Mouse (Mus musculus) liver, embryonic 16.5 days (tissue): ENCODE results near the gene Ola1. TPM values are rescaled to one million over a fixed set of nuclear protein-coding genes. Genes with fewer than 3 reads are reported as not detected.

ENCODE experiments used
- ATAC-seq: fragments of 200-750 bp; cut with Nextera tagmentation; 2 replicates; pipeline ENCODE4 v1.8.0; 2017; ENCODE audit warnings: low read depth, mild to moderate bottlenecking, moderate number of reproducible peaks, moderate library complexity
- H3K27ac ChIP-seq: fragments of 300-500 bp; sonication (generic); 2 replicates; pipeline ENCODE4 v1.5.1; 2014; ENCODE audit warnings: mild to moderate bottlenecking, low read length
- H3K27me3 ChIP-seq: fragments of 300-500 bp; sonication (generic); 2 replicates; pipeline ENCODE4 v1.6.1; 2014; ENCODE audit warnings: low read depth, low read length, mixed read lengths; ENCODE audit not compliant: control insufficient read depth, insufficient read depth
- H3K36me3 ChIP-seq: fragments of 300-500 bp; sonication (generic); 2 replicates; pipeline ENCODE4 v1.6.1; 2014; ENCODE audit warnings: mild to moderate bottlenecking; ENCODE audit not compliant: control insufficient read depth, insufficient read depth
- H3K4me1 ChIP-seq: fragments of 300-500 bp; sonication (generic); 2 replicates; pipeline ENCODE4 v1.6.1; 2014; ENCODE audit warnings: low read depth, low read length, mixed read lengths; ENCODE audit not compliant: control insufficient read depth
- H3K4me2 ChIP-seq: fragments of 300-500 bp; sonication (generic); 2 replicates; pipeline ENCODE4 v1.6.1; 2014; ENCODE audit warnings: low read depth, low read length, mixed read lengths
- H3K4me3 ChIP-seq: fragments of 300-500 bp; sonication (generic); 2 replicates; pipeline ENCODE4 v1.5.1; 2014; ENCODE audit warnings: low read depth, mild to moderate bottlenecking, low read length
- H3K9ac ChIP-seq: fragments of 300-500 bp; sonication (generic); 2 replicates; pipeline ENCODE4 v1.6.1; 2014; ENCODE audit warnings: low read depth, low read length
- H3K9me3 ChIP-seq: fragments of 300-500 bp; sonication (generic); replicated peaks from 2 replicates; pipeline ENCODE4 v1.6.1; 2016; ENCODE audit warnings: low read length; ENCODE audit not compliant: control insufficient read depth
- WGBS: fragments of 180-500 bp; shearing (Covaris S2); extraction: QIAGEN DNeasy Blood & Tissue Kit; methylation state at CpG from one replicate; pipeline ENCODE4 v1.1.7; 2014; ENCODE audit not compliant: insufficient replicate concordance; 5-methylcytosine and 5-hydroxymethylcytosine counted together
- polyA plus RNA-seq: library from polyadenylated mRNA; unstranded; fragments of >200 nt; fragmentation: Nextera tagmentation; extraction: Ambion mirVana; gene quantifications from 2 replicates; pipeline ENCODE4 v1.2.1, GENCODE M21; 2015

Ola1 gene
- polyA plus RNA-seq, 1 experiment from 2014 or later, result 29.7 TPM

GRCm38 (mm10) chr2:73167126-73167525 lies 51.6 kb downstream of the Ola1 start:
- peak; percentile 37; the same call in 1 of the 2 replicates for ATAC-seq
- H3K9ac ChIP-seq, result no peak overlapping the region
- H3K36me3 ChIP-seq, result no peaks in the 10 kb centered on the region
- no peaks in the 10 kb centered on the region for H3K9me3 ChIP-seq
- no peaks in the 10 kb centered on the region for H3K27me3 ChIP-seq
- no peak overlapping the region for H3K4me2 ChIP-seq
- no peaks in the 10 kb centered on the region for H3K4me1 ChIP-seq
- no peak overlapping the region for H3K4me3 ChIP-seq
- H3K27ac ChIP-seq, result no peak overlapping the region

- Histone ChIP-seq H3K4me1 (no peaks in the 10 kb centered on the region; the same call in 1 of the 2 replicates), H3K9ac (no peak overlapping the region), H3K4me3 (no peak overlapping the region), H3K36me3 (no peaks in the 10 kb centered on the region), H3K27me3 (no peaks in the 10 kb centered on the region), H3K9me3 (no peaks in the 10 kb centered on the region), H3K27ac (no peak overlapping the region), H3K4me2 (no peak overlapping the region)
- ATAC-seq, result no peak
- WGBS, result 44% methylated on average over 1 of the region's 1 CpGs
Measured at GRCm38 (mm10) chr2:73164666-73165065, 54.1 kb downstream of the Ola1 start.

GRCm38 (mm10) chr2:73160772-73161171 lies 58.0 kb downstream of the Ola1 start:
- ATAC-seq, result no peak
- Histone ChIP-seq H3K9ac (no peak overlapping the region), H3K4me2 (no peak overlapping the region), H3K4me3 (no peak overlapping the region), H3K9me3 (no peaks in the 10 kb centered on the region), H3K27ac (no peak overlapping the region), H3K36me3 (no peaks in the 10 kb centered on the region), H3K27me3 (no peaks in the 10 kb centered on the region), H3K4me1 (no peaks in the 10 kb centered on the region; the same call in none of the 2 replicates)
- WGBS, result 46% methylated on average over 2 of the region's 2 CpGs

GRCm38 (mm10) chr2:73157202-73157601 lies 61.5 kb downstream of the Ola1 start:
- Histone ChIP-seq H3K27me3 (no peaks in the 10 kb centered on the region), H3K4me2 (no peak overlapping the region), H3K9ac (no peak overlapping the region), H3K36me3 (no peaks in the 10 kb centered on the region), H3K4me1 (no peaks in the 10 kb centered on the region; the same call in none of the 2 replicates), H3K9me3 (no peaks in the 10 kb centered on the region), H3K27ac (no peak overlapping the region), H3K4me3 (no peak overlapping the region)
- ATAC-seq, result no peak
- 73% methylated on average over 3 of the region's 3 CpGs for WGBS

- Histone ChIP-seq H3K9me3 (no peaks in the 10 kb centered on the region), H3K4me1 (no peaks in the 10 kb centered on the region), H3K27ac (no peak overlapping the region), H3K4me2 (no peak overlapping the region), H3K27me3 (no peaks in the 10 kb centered on the region), H3K4me3 (no peak overlapping the region), H3K36me3 (no peaks in the 10 kb centered on the region), H3K9ac (no peak overlapping the region)
- no peak for ATAC-seq
- WGBS, result 79% methylated on average over 3 of the region's 3 CpGs
Measured at GRCm38 (mm10) chr2:73150526-73150925, 68.2 kb downstream of the Ola1 start.

GRCm38 (mm10) chr2:73146111-73146510 lies 72.6 kb downstream of the Ola1 start:
- Histone ChIP-seq H3K4me1 (no peaks in the 10 kb centered on the region), H3K4me3 (no peak overlapping the region), H3K27ac (no peak overlapping the region), H3K9me3 (no peaks in the 10 kb centered on the region), H3K4me2 (no peak overlapping the region), H3K27me3 (no peaks in the 10 kb centered on the region), H3K36me3 (no peaks in the 10 kb centered on the region), H3K9ac (no peak overlapping the region)
- 38% methylated on average over 2 of the region's 2 CpGs for WGBS
- ATAC-seq, result no peak

- ATAC-seq, result no peak
- 84% methylated on average over 2 of the region's 2 CpGs for WGBS
- Histone ChIP-seq H3K27me3 (no peaks in the 10 kb centered on the region), H3K4me2 (no peak overlapping the region), H3K9me3 (no peaks in the 10 kb centered on the region), H3K27ac (no peak overlapping the region), H3K4me3 (no peak overlapping the region), H3K9ac (no peak overlapping the region), H3K4me1 (no peaks in the 10 kb centered on the region), H3K36me3 (no peaks in the 10 kb centered on the region)
Measured at GRCm38 (mm10) chr2:73143732-73144131, 75.0 kb downstream of the Ola1 start.

- 56% methylated on average over 7 of the region's 7 CpGs for whole genome bisulfite sequencing
- no peak overlapping the region for H3K27ac ChIP-seq
- H3K9me3 ChIP-seq, result no peaks in the 10 kb centered on the region
- H3K4me3 ChIP-seq, result no peak overlapping the region
- ATAC-seq, result no peak
- no peaks in the 10 kb centered on the region for H3K36me3 ChIP-seq
- H3K9ac ChIP-seq, result no peak overlapping the region
- H3K4me2 ChIP-seq, result no peak overlapping the region
- H3K4me1 ChIP-seq, result no peaks in the 10 kb centered on the region
- H3K27me3 ChIP-seq, result no peaks in the 10 kb centered on the region
Measured at GRCm38 (mm10) chr2:73142832-73143470, 75.8 kb downstream of the Ola1 start.

- peaks cover 2% of the 10 kb centered on the region; the same call in 1 of the 2 replicates for H3K4me1 ChIP-seq
- no peak overlapping the region for H3K27ac ChIP-seq
- no peak overlapping the region for H3K4me2 ChIP-seq
- WGBS, result 56% methylated on average over 2 of the region's 2 CpGs
- no peaks in the 10 kb centered on the region for H3K27me3 ChIP-seq
- peak; percentile 91 for ATAC-seq
- no peaks in the 10 kb centered on the region for H3K36me3 ChIP-seq
- H3K4me3 ChIP-seq, result no peak overlapping the region
- no peaks in the 10 kb centered on the region for H3K9me3 ChIP-seq
- no peak overlapping the region for H3K9ac ChIP-seq
Measured at GRCm38 (mm10) chr2:73132897-73133296, 85.8 kb downstream of the Ola1 start.
